Mouse (Mus musculus): ENCODE data around the gene P2rx7. TPM values are rescaled to one million over a fixed set of nuclear protein-coding genes. Genes with fewer than 3 reads are reported as not detected.

P2rx7 gene
- polyA plus RNA-seq (2015; fragmentation: Nextera tagmentation; extraction: Ambion mirVana) = 3.4 and 5.0 TPM in 2 replicates

GRCm38 (mm10) chr5:122643701-122644100 lies at the start of gene P2rx7:
Gene P2rx7, plus strand, starts transcription at chr5:122643911.

DNA sequence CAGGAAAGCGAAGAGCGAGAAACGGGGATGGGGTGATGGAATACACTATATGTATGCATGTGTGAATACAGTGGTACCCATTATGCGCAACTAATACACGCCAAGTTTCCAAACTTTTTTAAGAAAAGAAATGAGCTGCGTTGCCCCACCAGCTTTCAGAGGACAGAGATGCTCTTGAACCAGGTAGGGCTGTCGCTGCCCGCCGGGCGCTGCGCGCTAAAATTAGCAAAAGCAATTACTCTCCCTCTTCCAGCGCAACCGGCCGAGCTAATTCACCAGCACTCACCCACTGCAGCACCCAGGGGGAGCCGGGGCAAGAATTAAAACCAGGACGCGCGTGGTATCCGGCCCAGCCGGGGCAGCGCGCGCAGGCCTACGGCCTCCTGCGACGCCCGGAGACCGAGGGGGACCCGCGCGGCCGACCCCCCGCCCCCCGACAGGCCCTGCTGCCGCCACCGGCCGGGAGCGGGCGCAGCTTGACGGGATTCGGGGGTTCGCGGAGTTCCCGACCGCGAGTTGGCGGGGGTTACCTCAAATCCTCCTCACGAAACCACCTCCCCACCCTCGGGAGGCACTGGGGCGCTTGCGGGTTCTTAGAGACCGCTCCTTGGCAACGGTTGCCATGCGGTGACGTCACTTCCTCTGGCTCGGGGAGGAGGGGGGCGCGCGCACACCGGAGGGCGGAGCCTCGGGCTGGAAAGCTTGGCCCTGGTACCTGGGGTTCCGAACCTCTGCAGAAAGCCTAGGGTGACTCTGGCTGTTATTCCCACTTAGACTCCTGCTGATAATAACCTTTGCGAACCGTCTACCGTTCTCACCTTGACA lies 29.6 kb upstream of the P2rx7 start, which contains the start of gene Ift81:
TSS of gene Ift81 (minus strand) at position 611 of the 825 bp plus-strand sequence.

GRCm38 (mm10) chr5:122707276-122708181 lies 63.8 kb downstream of the P2rx7 start, which contains the start of gene P2rx4:
Gene P2rx4, plus strand, starts transcription at chr5:122707544.

Other genes starting within 250 kb of the P2rx7 start
- 22.4 and 22.7 TPM in 2 replicates for gene Anapc7, start 222.2 kb upstream of the P2rx7 start, polyA plus RNA-seq (2015; fragmentation: Nextera tagmentation; extraction: Ambion mirVana)
- 16.0 and 17.2 TPM in 2 replicates for gene Atp2a2, start 141.7 kb upstream of the P2rx7 start, polyA plus RNA-seq (2015; fragmentation: Nextera tagmentation; extraction: Ambion mirVana)
- 5.2 and 10.6 TPM in 2 replicates for gene Ift81, start 29.4 kb upstream of the P2rx7 start, polyA plus RNA-seq (2015; fragmentation: Nextera tagmentation; extraction: Ambion mirVana)
- 16.2 and 24.2 TPM in 2 replicates for gene P2rx4, start 63.6 kb downstream of the P2rx7 start, polyA plus RNA-seq (2015; fragmentation: Nextera tagmentation; extraction: Ambion mirVana)
- gene Camkk2, start 135.5 kb downstream of the P2rx7 start, polyA plus RNA-seq (2015; fragmentation: Nextera tagmentation; extraction: Ambion mirVana) = 28.3 and 28.6 TPM in 2 replicates
- 233 and 241 TPM in 2 replicates for gene Anapc5, start 177.4 kb downstream of the P2rx7 start, polyA plus RNA-seq (2015; fragmentation: Nextera tagmentation; extraction: Ambion mirVana)
- gene Rnf34, start 206.1 kb downstream of the P2rx7 start, polyA plus RNA-seq (2015; fragmentation: Nextera tagmentation; extraction: Ambion mirVana) = 14.5 and 16.3 TPM in 2 replicates